Mouse (Mus musculus) spleen, adult 2 months (tissue): Measurements from ENCODE around the gene 4930522H14Rik. TPM values are rescaled to one million over a fixed set of nuclear protein-coding genes. Genes with fewer than 3 reads are reported as not detected.
A peak's percentile ranks its signal among the peaks of the same experiment; 100 is the strongest.

Experiments
- DNase-seq, 2 experiments: peaks; one replicate each; pipeline versions ENCODE4 v3.0.0 to v3.0.0-alpha.2; 2012 to 2021; ENCODE audit warnings: low spot score in 2 of 2, low read depth in 1 of 2
- H3K27ac ChIP-seq: fragments of 200-500 bp; 2 replicates; pipeline ENCODE4 v1.5.1; 2012; ENCODE audit warnings: low read length, inconsistent platforms; ENCODE audit not compliant: insufficient read depth
- H3K27me3 ChIP-seq: fragments of 200-500 bp; 2 replicates; pipeline ENCODE4 v1.6.1; 2012; ENCODE audit warnings: mild to moderate bottlenecking, moderate library complexity, low read length, inconsistent platforms; ENCODE audit not compliant: control insufficient read depth, insufficient read depth
- H3K36me3 ChIP-seq: fragments of 200-500 bp; 2 replicates; pipeline ENCODE4 v1.6.1; 2012; ENCODE audit warnings: mild to moderate bottlenecking, low read length, inconsistent platforms; ENCODE audit not compliant: control insufficient read depth, insufficient read depth
- H3K4me1 ChIP-seq: fragments of 200-500 bp; 2 replicates; pipeline ENCODE4 v1.6.1; 2011; ENCODE audit warnings: inconsistent platforms; ENCODE audit not compliant: control insufficient read depth, insufficient read depth, insufficient read length
- H3K4me3 ChIP-seq: fragments of 200-500 bp; 2 replicates; pipeline ENCODE4 v1.5.1; 2011; ENCODE audit warnings: mild to moderate bottlenecking, inconsistent platforms; ENCODE audit not compliant: insufficient read depth, insufficient read length; ENCODE audit errors: extremely low read depth
- CTCF ChIP-seq: fragments of 200-500 bp; IDR thresholded peaks from 2 replicates; pipeline ENCODE4 v1.5.1; 2011; ENCODE audit warnings: mild to moderate bottlenecking, inconsistent platforms; ENCODE audit not compliant: insufficient read depth, insufficient read length, insufficient replicate concordance; ENCODE audit errors: extremely low read depth
- POLR2A ChIP-seq: fragments of 200-500 bp; IDR thresholded peaks from 2 replicates; pipeline ENCODE4 v1.6.1; 2011; ENCODE audit warnings: low read depth, low read length, inconsistent platforms
- WGBS: fragments of 180-500 bp; shearing (Covaris S2); methylation state at CpG from one replicate; pipeline ENCODE4 v1.1.7; 2018; 5-methylcytosine and 5-hydroxymethylcytosine counted together
- polyA plus RNA-seq: library from polyadenylated mRNA; depleted of rRNA; stranded (reverse); fragments of >200 nt; gene quantifications from 2 replicates; pipeline ENCODE4 v1.2.3, GENCODE M21; 2012

4930522H14Rik gene
- polyA plus RNA-seq, 1 experiment, result not detected

DNA sequence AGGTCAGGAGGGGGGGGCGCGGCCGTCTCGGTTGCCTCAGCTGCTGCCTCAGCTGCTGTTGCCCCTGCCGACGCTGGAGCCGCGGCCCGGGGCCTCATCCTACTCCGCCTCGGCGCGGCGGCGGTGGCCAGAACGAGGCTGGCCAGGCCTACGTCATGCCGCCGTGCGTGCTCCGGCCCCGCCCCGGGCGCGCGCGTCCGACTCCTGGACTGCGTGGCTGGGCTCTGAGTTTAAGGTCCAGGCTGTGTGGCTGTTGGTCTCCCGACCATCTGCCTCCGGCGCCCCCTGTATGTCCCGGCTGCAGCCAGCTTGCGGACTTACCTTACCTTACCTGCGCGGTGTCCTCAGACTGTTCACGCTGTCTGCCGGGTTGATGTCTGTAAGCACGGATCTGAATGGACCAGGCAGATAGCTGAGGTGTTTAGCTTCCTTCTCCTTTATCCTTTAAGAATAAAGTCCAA lies 54.5 kb downstream of the 4930522H14Rik start:
- Histone ChIP-seq H3K4me1 (no peaks in the 10 kb centered on the region), H3K36me3 (no peaks in the 10 kb centered on the region), H3K27ac (peak overlapping the region; percentile 45; the same call in 1 of the 2 replicates), H3K4me3 (peak overlapping the region; percentile 100), H3K27me3 (peaks cover 2% of the 10 kb centered on the region; the same call in 1 of the 2 replicates)
- no peak for TF ChIP-seq POLR2A
- no peak for TF ChIP-seq CTCF
- under 1% methylated on average over 38 of the region's 39 CpGs for WGBS
- peak; percentile 14 to 78 for DNase-seq

DNA sequence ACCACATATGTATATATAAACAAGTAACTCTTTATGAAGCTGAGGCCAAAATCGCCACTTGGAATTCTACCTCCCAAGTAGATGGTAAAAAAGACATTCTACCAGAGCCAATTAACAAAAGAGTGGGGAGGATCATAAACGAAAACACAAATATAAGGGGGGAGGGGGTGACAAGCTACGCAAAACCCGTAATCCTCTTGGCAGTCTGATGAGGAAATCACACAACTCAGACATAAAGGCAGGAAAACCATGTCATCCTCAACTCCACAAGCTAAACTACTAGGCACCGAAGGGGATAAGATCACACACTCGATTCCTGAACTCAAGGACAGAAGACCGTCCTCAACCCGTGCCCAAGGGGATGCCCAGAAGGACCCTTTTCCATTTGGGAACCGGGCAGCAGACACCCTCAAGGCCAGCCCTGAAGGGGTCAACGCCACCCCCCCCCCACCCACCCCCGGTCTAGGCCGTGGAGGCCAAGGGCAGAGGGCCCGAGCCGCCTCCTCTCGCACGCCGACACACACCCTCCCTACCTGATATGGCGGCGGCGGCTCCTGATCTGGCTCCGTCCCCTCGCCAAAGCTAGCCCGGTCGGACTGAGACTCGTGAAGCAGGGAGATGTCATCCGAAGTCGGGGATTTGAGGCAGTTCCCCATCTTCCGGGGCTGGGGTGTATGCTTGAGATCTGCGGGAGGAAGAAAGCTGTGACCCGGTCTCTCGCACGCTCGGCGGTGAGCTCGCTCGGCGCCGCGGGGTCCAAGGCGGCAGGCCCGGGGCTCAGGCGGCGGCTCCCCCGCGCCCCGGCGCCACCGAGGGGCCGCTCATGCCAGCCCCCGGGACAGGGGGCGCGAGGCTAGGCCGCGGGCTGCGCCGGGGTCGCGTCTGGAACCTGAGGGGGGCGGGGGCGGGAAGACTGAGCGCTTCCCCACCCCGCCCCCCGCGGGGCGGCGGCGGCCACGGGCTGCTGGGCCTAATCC lies 55.2 kb downstream of the 4930522H14Rik start:
- Histone ChIP-seq H3K4me3 (peak overlapping the region; percentile 100), H3K4me1 (no peaks in the 10 kb centered on the region), H3K27ac (peak overlapping the region; percentile 45), H3K36me3 (no peaks in the 10 kb centered on the region), H3K27me3 (peaks cover 2% of the 10 kb centered on the region; the same call in 1 of the 2 replicates)
- 1% methylated on average over 58 of the region's 68 CpGs for WGBS
- DNase-seq, result peak in 1 of 2 experiments; percentile 25
- TF ChIP-seq POLR2A (no peak), CTCF (no peak)

DNA sequence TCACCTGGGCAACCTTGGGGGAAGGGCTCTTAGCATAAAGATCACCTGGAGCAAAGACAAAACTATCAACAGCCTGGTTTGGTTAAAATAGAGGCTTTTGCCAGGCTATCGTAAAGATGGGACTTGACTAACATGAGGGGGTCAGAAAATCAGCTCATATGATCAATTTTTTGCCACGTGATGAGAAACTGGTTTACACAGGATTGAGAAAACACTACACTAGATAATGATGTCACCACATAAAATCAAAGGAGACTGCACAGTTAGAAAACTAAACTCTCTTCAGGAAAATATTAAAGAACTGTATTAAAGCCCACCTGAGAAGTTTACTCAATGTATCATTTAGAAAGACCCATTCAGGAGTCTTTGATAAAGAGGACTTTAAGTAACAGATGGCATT lies 56.0 kb downstream of the 4930522H14Rik start:
- H3K27me3 ChIP-seq, result peaks cover 2% of the 10 kb centered on the region; the same call in 1 of the 2 replicates
- TF ChIP-seq POLR2A (no peak), CTCF (no peak)
- H3K4me1 ChIP-seq, result no peaks in the 10 kb centered on the region
- DNase-seq, result no peak
- H3K4me3 ChIP-seq, result no peak overlapping the region; the same call in 1 of the 2 replicates
- no peak overlapping the region for H3K27ac ChIP-seq
- no peaks in the 10 kb centered on the region for H3K36me3 ChIP-seq
- WGBS, result 74% methylated on average over 2 of the region's 2 CpGs

DNA sequence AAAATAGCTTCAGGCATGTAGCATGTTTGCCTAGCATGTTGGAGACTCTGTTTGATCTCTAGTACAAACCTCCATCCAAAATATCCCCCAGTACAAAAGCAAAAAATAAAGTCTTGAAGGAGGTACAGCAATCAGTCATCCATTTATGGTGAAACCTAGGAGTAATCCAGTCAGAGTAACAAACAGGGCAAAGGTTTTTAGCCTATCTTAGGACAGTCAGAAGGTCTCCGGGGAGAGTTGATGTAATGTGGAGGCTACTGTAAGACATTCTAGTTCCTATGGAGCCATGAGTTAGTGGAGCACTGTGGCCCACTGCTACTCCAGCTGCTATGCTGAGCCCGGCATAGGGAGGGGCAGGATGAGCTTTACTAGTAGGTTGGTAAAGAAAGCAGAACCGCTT lies 58.5 kb downstream of the 4930522H14Rik start:
- H3K27me3 ChIP-seq, result peaks cover 2% of the 10 kb centered on the region; the same call in 1 of the 2 replicates
- 88% methylated on average over 3 of the region's 3 CpGs for WGBS
- H3K27ac ChIP-seq, result no peak overlapping the region
- H3K4me1 ChIP-seq, result no peaks in the 10 kb centered on the region
- H3K4me3 ChIP-seq, result no peak overlapping the region
- no peaks in the 10 kb centered on the region for H3K36me3 ChIP-seq
- TF ChIP-seq CTCF (no peak), POLR2A (no peak)
- no peak for DNase-seq

DNA sequence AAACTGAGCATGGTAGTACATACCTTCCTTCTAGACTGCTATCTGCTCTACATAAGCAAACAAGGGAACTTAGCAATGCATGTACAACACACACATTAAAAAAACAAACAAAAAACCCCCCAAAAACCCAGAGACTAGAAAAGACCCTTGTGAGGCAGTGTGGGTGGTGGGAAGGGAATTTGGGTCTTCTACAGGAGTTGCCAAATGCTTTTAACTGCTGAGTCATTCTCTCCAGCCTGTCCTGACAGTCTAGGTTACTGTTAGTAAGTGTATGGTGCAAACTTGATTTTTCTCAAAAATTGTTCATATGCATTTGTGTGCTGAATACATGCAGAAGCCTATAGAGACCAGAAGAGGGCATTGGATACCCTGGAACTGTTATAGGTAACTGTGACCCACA lies 59.5 kb downstream of the 4930522H14Rik start:
- no peak for DNase-seq
- Histone ChIP-seq H3K27me3 (peaks cover 2% of the 10 kb centered on the region; the same call in 1 of the 2 replicates), H3K4me1 (no peaks in the 10 kb centered on the region), H3K36me3 (no peaks in the 10 kb centered on the region), H3K27ac (no peak overlapping the region), H3K4me3 (no peak overlapping the region)
- TF ChIP-seq POLR2A (no peak), CTCF (no peak)

DNA sequence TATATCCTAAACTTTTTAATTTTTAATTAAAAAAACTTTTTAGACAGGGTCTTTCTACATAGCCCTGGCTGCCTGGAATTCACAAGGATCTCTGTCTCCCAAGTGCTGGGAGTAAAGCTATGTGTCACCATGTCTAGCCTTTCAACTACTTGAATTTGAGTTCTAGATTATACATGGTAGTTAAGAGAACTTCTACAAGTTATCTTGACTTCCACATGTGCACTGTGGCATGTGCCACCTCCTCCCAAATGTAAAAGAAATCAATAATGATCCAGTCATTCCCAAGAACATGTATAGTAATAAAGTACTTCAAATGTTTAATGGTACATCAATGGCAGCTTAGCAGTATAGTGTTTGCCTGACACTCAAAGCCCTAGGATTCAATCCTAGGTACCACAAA lies 63.4 kb downstream of the 4930522H14Rik start:
- H3K27me3 ChIP-seq, result no peaks in the 10 kb centered on the region; the same call in 1 of the 2 replicates
- DNase-seq, result no peak
- TF ChIP-seq CTCF (no peak), POLR2A (no peak)
- H3K27ac ChIP-seq, result no peak overlapping the region
- H3K4me3 ChIP-seq, result no peak overlapping the region
- no peaks in the 10 kb centered on the region for H3K4me1 ChIP-seq
- H3K36me3 ChIP-seq, result no peaks in the 10 kb centered on the region

DNA sequence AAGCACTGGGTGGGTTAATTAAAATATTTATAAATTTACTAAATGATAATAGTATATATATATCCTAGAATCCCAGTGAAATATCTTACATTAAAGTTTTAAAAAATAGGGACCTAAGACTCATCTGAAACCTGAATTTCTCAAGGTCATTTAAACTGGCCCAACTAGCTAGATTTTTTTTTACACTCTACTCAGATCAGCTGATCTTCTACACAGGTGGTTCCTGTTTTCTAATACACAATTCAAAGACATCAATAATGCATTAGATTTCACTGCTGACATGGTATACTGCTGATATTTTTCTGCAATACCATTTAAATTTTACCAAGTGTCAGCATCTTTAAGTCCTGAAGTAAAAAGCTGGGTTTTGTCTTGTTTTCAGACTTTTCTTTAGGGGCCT lies 67.2 kb downstream of the 4930522H14Rik start:
- H3K4me3 ChIP-seq, result no peak overlapping the region
- no peaks in the 10 kb centered on the region; the same call in 1 of the 2 replicates for H3K27me3 ChIP-seq
- no peaks in the 10 kb centered on the region for H3K4me1 ChIP-seq
- TF ChIP-seq POLR2A (no peak), CTCF (no peak)
- no peak for DNase-seq
- H3K36me3 ChIP-seq, result no peaks in the 10 kb centered on the region
- H3K27ac ChIP-seq, result no peak overlapping the region
